Mouse (Mus musculus) hindbrain, embryonic 15.5 days (tissue): ENCODE measurements around the gene Ankrd27. TPM values are rescaled to one million over a fixed set of nuclear protein-coding genes. Genes with fewer than 3 reads are reported as not detected.

Source experiments
- ATAC-seq: fragments of 200-750 bp; cut with Nextera tagmentation; 2 replicates; pipeline ENCODE4 v1.8.0; 2017; ENCODE audit warnings: low read depth, moderate number of reproducible peaks, moderate TSS enrichment; ENCODE audit not compliant: low FRiP score
- H3K27ac ChIP-seq: fragments of 300-500 bp; sonication (generic); replicated peaks from 2 replicates; pipeline ENCODE4 v1.5.1; 2015; ENCODE audit warnings: mild to moderate bottlenecking, inconsistent platforms
- H3K27me3 ChIP-seq: fragments of 300-500 bp; sonication (generic); 2 replicates; pipeline ENCODE4 v1.6.1; 2015; ENCODE audit warnings: control low read depth, inconsistent platforms
- H3K36me3 ChIP-seq: fragments of 300-500 bp; sonication (generic); 2 replicates; pipeline ENCODE4 v1.6.1; 2015; ENCODE audit warnings: control low read depth, inconsistent platforms
- H3K4me1 ChIP-seq: fragments of 300-500 bp; sonication (generic); replicated peaks from 2 replicates; pipeline ENCODE4 v1.6.1; 2015; ENCODE audit warnings: control low read depth, inconsistent platforms
- H3K4me2 ChIP-seq: fragments of 300-500 bp; sonication (generic); 2 replicates; pipeline ENCODE4 v1.6.1; 2015; ENCODE audit warnings: moderate library complexity, mild to moderate bottlenecking, inconsistent platforms
- H3K4me3 ChIP-seq: fragments of 300-500 bp; sonication (generic); 2 replicates; pipeline ENCODE4 v1.5.1; 2015; ENCODE audit warnings: mild to moderate bottlenecking, inconsistent platforms
- H3K9ac ChIP-seq: fragments of 300-500 bp; sonication (generic); 2 replicates; pipeline ENCODE4 v1.6.1; 2015; ENCODE audit warnings: inconsistent platforms
- H3K9me3 ChIP-seq: fragments of 300-500 bp; sonication (generic); 2 replicates; pipeline ENCODE4 v1.6.1; 2016; ENCODE audit warnings: control low read depth, inconsistent platforms
- WGBS: fragments of 180-500 bp; shearing (Covaris S2); methylation state at CpG from one replicate; pipeline ENCODE4 v1.1.7; 2015; 5-methylcytosine and 5-hydroxymethylcytosine counted together
- polyA plus RNA-seq: library from polyadenylated mRNA; unstranded; fragments of >200 nt; fragmentation: Nextera tagmentation; extraction: Ambion mirVana; gene quantifications from 2 replicates; pipeline ENCODE4 v1.2.1, GENCODE M21; 2015

Gene Ankrd27
- polyA plus RNA-seq, 1 experiment from 2014 or later: 20.2 TPM

DNA sequence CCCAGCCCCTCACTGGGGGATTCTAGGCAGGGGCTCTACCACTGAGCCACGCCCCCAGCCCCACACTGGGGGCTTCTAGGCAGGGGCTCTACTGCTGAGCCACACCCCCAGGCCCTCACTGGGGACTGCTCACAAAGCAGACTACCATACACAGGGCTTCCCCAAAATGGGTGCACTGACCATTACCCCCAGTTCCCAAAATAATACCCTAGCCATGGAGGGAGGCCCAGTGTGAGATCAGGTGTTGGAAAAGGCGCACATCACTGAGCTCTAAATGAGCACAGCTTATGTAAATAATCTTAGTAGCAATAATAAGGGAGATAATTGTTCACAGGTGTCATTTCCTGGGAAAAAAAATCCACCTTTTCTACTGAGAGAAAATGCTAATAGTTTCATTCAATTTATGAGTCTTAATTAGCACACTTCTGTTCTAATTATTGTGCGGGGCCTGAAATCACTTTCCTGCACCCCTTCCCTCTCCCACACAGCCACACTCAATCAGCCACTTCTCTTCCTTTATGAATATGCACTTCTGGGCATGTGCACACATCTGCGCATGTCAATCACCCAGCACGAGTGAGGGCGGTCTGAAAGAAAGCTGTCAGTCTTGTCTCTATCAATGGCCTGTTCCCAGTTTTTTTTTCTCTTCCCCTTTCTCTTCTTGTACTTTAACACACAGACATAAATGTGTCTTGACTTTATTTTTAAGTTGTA is 97.5 kb downstream of the Ankrd27 start:
- Histone ChIP-seq H3K27ac (no peak overlapping the region), H3K4me1 (peaks cover 28% of the 10 kb centered on the region), H3K4me2 (no peak overlapping the region), H3K27me3 (no peaks in the 10 kb centered on the region), H3K4me3 (no peak overlapping the region), H3K36me3 (no peaks in the 10 kb centered on the region), H3K9ac (no peak overlapping the region), H3K9me3 (no peaks in the 10 kb centered on the region)
- WGBS: 62% methylated on average over 6 of the region's 6 CpGs
- ATAC-seq: no peak

DNA sequence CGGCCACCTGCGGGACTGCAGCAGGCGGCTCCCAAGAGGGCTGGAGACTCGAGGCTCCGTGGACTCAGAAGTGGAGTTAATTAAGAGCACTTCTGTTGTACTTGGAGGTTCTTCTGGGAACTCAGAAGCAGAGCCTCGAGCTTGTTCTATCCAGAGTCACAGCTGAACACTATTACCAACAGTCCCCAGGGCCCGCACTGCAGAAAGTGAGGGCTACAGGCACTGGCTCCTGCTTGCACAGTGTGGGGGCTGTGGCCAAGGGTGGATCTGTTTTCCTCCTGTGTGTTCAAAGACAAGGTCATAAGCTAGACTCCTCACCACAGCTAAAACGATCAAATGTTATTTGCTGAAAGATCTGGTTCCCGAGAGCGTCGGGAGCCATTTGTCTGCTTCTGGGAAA is 100.2 kb downstream of the Ankrd27 start:
- H3K27ac ChIP-seq: 0 out of 2 replicates have a peak overlapping the region, but pooled peaks have one; percentile 17
- ATAC-seq: 0 out of 2 replicates have a peak, but pooled peaks have one; percentile 46
- H3K9me3 ChIP-seq: no peaks in the 10 kb centered on the region
- 57% methylated on average over 11 of the region's 11 CpGs for WGBS
- peaks cover 10% of the 10 kb centered on the region for H3K36me3 ChIP-seq
- H3K4me2 ChIP-seq: no peak overlapping the region
- H3K27me3 ChIP-seq: no peaks in the 10 kb centered on the region
- no peak overlapping the region for H3K9ac ChIP-seq
- peaks cover 35% of the 10 kb centered on the region for H3K4me1 ChIP-seq
- H3K4me3 ChIP-seq: no peak overlapping the region

DNA sequence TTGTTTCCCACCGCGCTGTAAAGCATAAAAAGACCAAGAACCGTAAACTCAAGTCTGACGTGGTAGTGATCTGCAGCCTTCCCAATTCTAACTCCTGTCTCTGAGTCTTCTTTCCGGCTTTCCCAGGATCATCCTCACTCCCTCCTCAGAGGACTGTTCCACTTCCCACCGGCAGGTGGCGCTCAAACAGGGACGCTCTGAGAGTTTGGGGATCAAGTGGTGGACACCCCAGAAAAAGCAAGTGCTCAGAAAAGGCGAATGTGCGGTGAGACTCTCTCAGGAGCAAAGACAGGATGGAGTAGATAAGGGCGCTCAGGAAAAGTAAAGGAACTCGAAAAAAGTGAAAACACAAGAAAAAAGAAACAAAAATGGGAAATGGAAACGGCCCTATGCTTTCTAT is 100.7 kb downstream of the Ankrd27 start:
- Histone ChIP-seq H3K4me1 (peaks cover 35% of the 10 kb centered on the region), H3K9ac (no peak overlapping the region), H3K4me2 (0 out of 2 replicates have a peak overlapping the region, but pooled peaks have one; percentile 7), H3K27me3 (no peaks in the 10 kb centered on the region), H3K36me3 (peaks cover 13% of the 10 kb centered on the region), H3K9me3 (no peaks in the 10 kb centered on the region), H3K27ac (no peak overlapping the region), H3K4me3 (no peak overlapping the region)
- no peak for ATAC-seq
- WGBS: 26% methylated on average over 13 of the region's 13 CpGs

DNA sequence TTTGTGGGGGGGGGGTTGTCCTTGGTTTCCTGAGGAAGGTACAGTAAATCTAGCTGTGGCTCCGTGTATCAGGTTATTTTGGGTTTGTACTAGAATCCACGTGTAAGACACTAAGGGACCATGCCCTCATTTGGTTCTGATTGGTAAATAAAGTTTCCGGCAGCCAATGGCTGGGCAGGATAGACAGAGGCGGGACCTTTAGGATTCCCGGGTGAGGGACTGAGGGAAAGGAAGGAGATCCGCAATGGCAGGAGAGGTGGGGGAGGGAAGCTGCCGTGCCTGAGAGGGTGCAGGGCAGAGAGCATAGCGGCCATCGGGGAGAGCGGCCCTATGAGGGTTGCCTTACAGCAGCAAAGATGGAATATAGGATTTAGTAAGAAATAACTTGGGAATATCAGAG is 101.2 kb downstream of the Ankrd27 start:
- ATAC-seq: no peak
- Histone ChIP-seq H3K9ac (no peak overlapping the region), H3K27ac (no peak overlapping the region), H3K27me3 (no peaks in the 10 kb centered on the region), H3K36me3 (peaks cover 13% of the 10 kb centered on the region), H3K4me3 (no peak overlapping the region), H3K9me3 (no peaks in the 10 kb centered on the region), H3K4me1 (peaks cover 35% of the 10 kb centered on the region), H3K4me2 (0 out of 2 replicates have a peak overlapping the region, but pooled peaks have one; percentile 7)
- 27% methylated on average over 10 of the region's 10 CpGs for WGBS

DNA sequence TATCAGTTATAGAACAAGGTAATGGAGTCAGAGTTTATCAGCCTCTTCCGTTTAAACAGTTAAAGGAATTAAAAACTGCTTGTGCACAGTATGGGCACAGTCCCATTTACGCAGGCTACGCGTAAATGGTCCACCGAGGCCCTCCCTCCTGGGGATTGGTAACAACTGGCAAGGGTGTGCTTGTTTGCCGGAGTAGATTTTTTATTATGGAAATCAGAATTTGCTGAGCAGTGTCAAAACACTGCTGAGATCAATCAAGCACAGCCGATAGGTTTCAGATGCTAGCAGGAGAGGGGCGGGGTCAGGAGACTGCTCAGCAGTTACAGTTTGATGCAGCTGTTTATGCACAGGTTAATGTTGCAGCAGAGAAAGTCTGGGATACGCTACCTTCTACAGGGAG is 102.2 kb downstream of the Ankrd27 start:
- Histone ChIP-seq H3K9ac (no peak overlapping the region), H3K9me3 (no peaks in the 10 kb centered on the region), H3K27me3 (no peaks in the 10 kb centered on the region), H3K27ac (no peak overlapping the region), H3K36me3 (peaks cover 13% of the 10 kb centered on the region), H3K4me3 (no peak overlapping the region), H3K4me1 (peaks cover 35% of the 10 kb centered on the region), H3K4me2 (no peak overlapping the region)
- WGBS: 36% methylated on average over 9 of the region's 9 CpGs
- ATAC-seq: no peak

Other genes starting within 250 kb of the Ankrd27 start
- 15.3 and 15.7 TPM in 2 replicates for gene Faap24, start 189.4 kb upstream of the Ankrd27 start, polyA plus RNA-seq
- gene Cep89, start 189.2 kb upstream of the Ankrd27 start, polyA plus RNA-seq: 33.2 and 33.5 TPM in 2 replicates
- 0.18 TPM in 1 of 2 replicates, not detected in the other for gene Slc7a9, start 137.4 kb upstream of the Ankrd27 start, polyA plus RNA-seq
- gene Tdrd12, start 48.5 kb upstream of the Ankrd27 start, polyA plus RNA-seq: 0.73 and 1.1 TPM in 2 replicates
- gene Nudt19, start 29.9 kb upstream of the Ankrd27 start, polyA plus RNA-seq: 99.8 and 99.9 TPM in 2 replicates
- gene Rgs9bp, start 662 bp upstream of the Ankrd27 start, polyA plus RNA-seq: 0.03 and 0.14 TPM in 2 replicates
- 234 and 241 TPM in 2 replicates for gene Pdcd5, start 61.3 kb downstream of the Ankrd27 start, polyA plus RNA-seq
- 39.5 and 43.6 TPM in 2 replicates for gene Dpy19l3, start 168.2 kb downstream of the Ankrd27 start, polyA plus RNA-seq
- gene Zfp507, start 216.8 kb downstream of the Ankrd27 start, polyA plus RNA-seq: 12.8 and 15.1 TPM in 2 replicates